Comparison of ENCODE assay signal across 10 mouse cellular contexts in genomic region chr1:152164843-152165489, GRCm38 (mm10).
A peak's percentile ranks its signal among the peaks of the same experiment; 100 is the strongest.
DNase-seq lines count a peak whose midpoint lies in the region; ATAC-seq lines count a peak whose summit lies in the region.
"Had no signal": no experiment of that assay in that cellular context is flagged by ENCODE, and none has a peak within 500 bp of the region (broad histone marks: within the 10 kb centered on the region; RNA-seq: fewer than 3 reads in every experiment).

No protein-coding gene starts in this region.

- DNase-seq in heart, postnatal 25 days (ENCODE audit: low spot score): no peak
- peak; percentile 59 for DNase-seq in cerebellum, adult 9-11 months
- DNase-seq in lung, postnatal 25 days (ENCODE audit: low spot score): no peak
- DNase-seq in embryo, embryonic 11 days: no peak
- DNase-seq in embryo, embryonic 10 days (ENCODE audit: low spot score): no peak
- DNase-seq: lung, postnatal 10 days had no signal

- no peak for ATAC-seq in heart, embryonic 12.5 days (ENCODE audit: insufficient number of reproducible peaks, low FRiP score)
- peak; percentile 73 for ATAC-seq in forebrain, embryonic 16.5 days
- peak; percentile 72 for ATAC-seq in midbrain, embryonic 13.5 days

- H3K4me2 ChIP-seq in heart, embryonic 12.5 days: no peak overlapping the region
- H3K4me2 ChIP-seq in forebrain, embryonic 16.5 days (ENCODE audit: low read length): no peak overlapping the region
- peak overlapping the region; percentile 26 for H3K4me2 ChIP-seq in midbrain, embryonic 13.5 days (replicated peaks)

- peak overlapping the region; percentile 46; the same call in 1 of the 2 replicates for H3K27ac ChIP-seq in heart, embryonic 12.5 days (ENCODE audit: poor library complexity, severe bottlenecking)
- peak overlapping the region; percentile 69 for H3K27ac ChIP-seq in forebrain, embryonic 16.5 days (ENCODE audit: low read length)
- peak overlapping the region; percentile 86 for H3K27ac ChIP-seq in midbrain, embryonic 13.5 days

- no peak overlapping the region for H3K9ac ChIP-seq in heart, embryonic 12.5 days
- no peak overlapping the region for H3K9ac ChIP-seq in forebrain, embryonic 16.5 days (replicated peaks; ENCODE audit: low read depth, low read length)
- H3K9ac ChIP-seq in midbrain, embryonic 13.5 days (replicated peaks): no peak overlapping the region

- H3K36me3 ChIP-seq in heart, embryonic 12.5 days: no peaks in the 10 kb centered on the region
- no peaks in the 10 kb centered on the region for H3K36me3 ChIP-seq in forebrain, embryonic 16.5 days (ENCODE audit: control insufficient read depth, insufficient read depth)
- H3K36me3 ChIP-seq in midbrain, embryonic 13.5 days: no peaks in the 10 kb centered on the region

- 41% methylated on average over 12 of the region's 12 CpGs for WGBS in heart, embryonic 12.5 days
- 34% methylated on average over 12 of the region's 12 CpGs for WGBS in forebrain, embryonic 16.5 days
- 34% methylated on average over 12 of the region's 12 CpGs for WGBS in midbrain, embryonic 13.5 days

- no peak overlapping the region for H3K4me3 ChIP-seq in heart, embryonic 12.5 days
- no peak overlapping the region for H3K4me3 ChIP-seq in forebrain, embryonic 16.5 days (replicated peaks; ENCODE audit: low read length)
- no peak overlapping the region for H3K4me3 ChIP-seq in midbrain, embryonic 13.5 days (replicated peaks)

- intact Hi-C loops in heart, postnatal 25 days (cut with DNase I): no loop called here

- H3K9me3 ChIP-seq in heart, embryonic 12.5 days (replicated peaks): no peaks in the 10 kb centered on the region
- no peaks in the 10 kb centered on the region for H3K9me3 ChIP-seq in forebrain, embryonic 16.5 days (ENCODE audit: control insufficient read depth, low read length)
- no peaks in the 10 kb centered on the region for H3K9me3 ChIP-seq in midbrain, embryonic 13.5 days

- peaks cover 32% of the 10 kb centered on the region for H3K4me1 ChIP-seq in heart, embryonic 12.5 days (replicated peaks)
- H3K4me1 ChIP-seq in forebrain, embryonic 16.5 days (replicated peaks; ENCODE audit: control insufficient read depth, insufficient read depth, low read length): peaks cover 14% of the 10 kb centered on the region
- peaks cover 36% of the 10 kb centered on the region for H3K4me1 ChIP-seq in midbrain, embryonic 13.5 days (replicated peaks)

- H3K27me3 ChIP-seq in heart, embryonic 12.5 days (replicated peaks): no peaks in the 10 kb centered on the region
- H3K27me3 ChIP-seq in forebrain, embryonic 16.5 days (replicated peaks; ENCODE audit: control insufficient read depth, insufficient read depth, low read length): no peaks in the 10 kb centered on the region
- no peaks in the 10 kb centered on the region for H3K27me3 ChIP-seq in midbrain, embryonic 13.5 days
- H3K27me3 ChIP-seq: CH12.LX had no signal
